Mouse (Mus musculus): ENCODE data around the gene Matk. TPM values are rescaled to one million over a fixed set of nuclear protein-coding genes. Genes with fewer than 3 reads are reported as not detected.

Gene Matk
- polyA plus RNA-seq, 1 experiment, result 0.98 TPM

DNA sequence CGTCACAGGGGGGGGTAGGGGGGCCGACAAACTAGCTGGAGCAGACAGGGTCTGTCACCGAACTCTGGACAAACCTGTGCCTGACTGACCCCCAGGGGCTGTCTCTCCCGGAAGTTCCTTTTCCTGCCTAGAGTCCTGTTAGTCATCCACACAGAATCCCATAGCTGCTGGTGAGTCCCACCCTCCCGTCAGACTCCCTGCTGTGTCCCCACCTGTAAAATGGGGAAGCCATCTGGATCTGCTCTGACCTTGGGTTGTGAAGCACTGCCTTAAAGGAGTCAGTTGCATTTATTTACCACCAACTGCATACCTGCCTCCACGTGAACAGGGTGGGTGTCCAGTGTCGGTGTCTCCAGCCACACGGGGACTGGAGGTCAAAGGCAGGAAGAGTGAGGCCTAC, 41.7 kb downstream of the Matk start:
- TF ChIP-seq FOSL1 (IDR thresholded peaks at IDR 0.05; ENCODE audit: insufficient read depth, low read length, poor library complexity, severe bottlenecking) (no peak), USF1 (IDR thresholded peaks at IDR 0.05; ENCODE audit: low read depth) (no peak), MYOG (IDR thresholded peaks at IDR 0.05; ENCODE audit: control insufficient read depth, extremely low read depth, insufficient read length) (no peak), MAX (IDR thresholded peaks at IDR 0.05) (no peak), CTCF (IDR thresholded peaks at IDR 0.05; ENCODE audit: control insufficient read depth, insufficient read depth, insufficient read length) (no peak), CEBPB (IDR thresholded peaks at IDR 0.05; ENCODE audit: low read depth) (no peak), MYOD1 (IDR thresholded peaks at IDR 0.05; ENCODE audit: control insufficient read depth, insufficient read length, low read depth) (no peak)
- Histone ChIP-seq H3K27me3 (ENCODE audit: control insufficient read depth, insufficient read depth, insufficient read length) (no peaks in the 10 kb centered on the region), H3K36me3 (ENCODE audit: control insufficient read depth, insufficient read depth) (no peaks in the 10 kb centered on the region), H3K4me3 (ENCODE audit: insufficient read depth, poor library complexity, severe bottlenecking) (no peak overlapping the region), H3ac (ENCODE audit: control insufficient read depth, insufficient read length, low read depth) (no peak overlapping the region), H3K79me3 (ENCODE audit: low read depth) (peaks cover 50% of the 10 kb centered on the region), H3K79me2 (ENCODE audit: control insufficient read depth, insufficient read depth) (peaks cover 65% of the 10 kb centered on the region)

DNA sequence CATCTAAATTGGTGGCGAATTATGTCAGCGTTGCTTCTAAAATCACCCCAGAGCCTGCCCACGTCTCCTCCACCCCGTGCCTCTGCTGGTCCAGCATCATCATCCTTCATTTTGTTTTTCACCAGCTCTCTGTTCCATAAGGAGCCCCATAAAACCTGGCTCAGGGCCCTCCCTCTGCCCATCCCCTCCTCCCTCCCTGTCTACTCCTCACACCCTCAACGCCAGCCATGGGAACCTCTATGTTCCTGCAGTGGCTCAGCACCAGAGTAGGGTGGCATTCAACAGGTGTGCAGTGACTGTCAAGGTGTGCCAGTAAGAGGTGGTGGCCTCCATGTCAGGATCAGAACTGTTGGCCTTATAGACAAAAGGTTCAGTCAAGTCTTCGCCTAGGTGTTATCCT, 42.5 kb downstream of the Matk start:
- Histone ChIP-seq H3K36me3 (ENCODE audit: control insufficient read depth, insufficient read depth) (no peaks in the 10 kb centered on the region), H3K79me3 (ENCODE audit: low read depth) (peaks cover 50% of the 10 kb centered on the region), H3K79me2 (ENCODE audit: control insufficient read depth, insufficient read depth) (peaks cover 72% of the 10 kb centered on the region), H3K27me3 (ENCODE audit: control insufficient read depth, insufficient read depth, insufficient read length) (no peaks in the 10 kb centered on the region), H3ac (ENCODE audit: control insufficient read depth, insufficient read length, low read depth) (no peak overlapping the region), H3K4me3 (ENCODE audit: insufficient read depth, poor library complexity, severe bottlenecking) (no peak overlapping the region)
- TF ChIP-seq MYOG (IDR thresholded peaks at IDR 0.05; ENCODE audit: control insufficient read depth, extremely low read depth, insufficient read length), result no peak
- TF ChIP-seq FOSL1 (IDR thresholded peaks at IDR 0.05; ENCODE audit: insufficient read depth, low read length, poor library complexity, severe bottlenecking), result no peak
- TF ChIP-seq CEBPB (IDR thresholded peaks at IDR 0.05; ENCODE audit: low read depth), result no peak
- no peak for TF ChIP-seq CTCF (IDR thresholded peaks at IDR 0.05; ENCODE audit: control insufficient read depth, insufficient read depth, insufficient read length)
- no peak for TF ChIP-seq MYOD1 (IDR thresholded peaks at IDR 0.05; ENCODE audit: control insufficient read depth, insufficient read length, low read depth)
- no peak for TF ChIP-seq MAX (IDR thresholded peaks at IDR 0.05)
- TF ChIP-seq USF1 (IDR thresholded peaks at IDR 0.05; ENCODE audit: low read depth), result no peak

DNA sequence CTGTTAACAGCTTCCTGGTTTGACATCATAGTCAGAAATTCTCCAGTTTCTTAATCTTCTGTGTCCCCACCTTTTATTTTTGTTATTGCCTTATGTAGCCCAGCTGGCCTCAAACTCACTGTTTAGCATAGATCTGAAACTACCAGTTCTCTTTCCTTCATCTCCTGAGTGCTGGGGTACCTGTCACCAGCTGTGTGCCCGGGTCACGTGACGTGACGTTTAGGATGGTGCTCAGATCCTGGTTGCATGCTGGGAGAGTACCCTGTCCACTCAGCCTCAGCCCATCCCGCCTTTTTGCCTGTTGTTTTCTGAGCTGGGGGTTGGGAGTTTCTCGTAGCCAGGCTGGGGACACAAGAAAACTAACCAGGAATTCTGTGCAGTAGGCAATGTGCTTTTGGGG, 44.5 kb downstream of the Matk start:
- H3K36me3 ChIP-seq (ENCODE audit: control insufficient read depth, insufficient read depth), result no peaks in the 10 kb centered on the region
- H3K79me3 ChIP-seq (ENCODE audit: low read depth), result peaks cover 52% of the 10 kb centered on the region
- no peak overlapping the region for H3K4me3 ChIP-seq (ENCODE audit: insufficient read depth, poor library complexity, severe bottlenecking)
- no peak overlapping the region for H3ac ChIP-seq (ENCODE audit: control insufficient read depth, insufficient read length, low read depth)
- peaks cover 93% of the 10 kb centered on the region for H3K79me2 ChIP-seq (ENCODE audit: control insufficient read depth, insufficient read depth)
- no peaks in the 10 kb centered on the region for H3K27me3 ChIP-seq (ENCODE audit: control insufficient read depth, insufficient read depth, insufficient read length)
- no peak for TF ChIP-seq CEBPB (IDR thresholded peaks at IDR 0.05; ENCODE audit: low read depth)
- TF ChIP-seq USF1 (IDR thresholded peaks at IDR 0.05; ENCODE audit: low read depth), result no peak
- TF ChIP-seq MYOG (IDR thresholded peaks at IDR 0.05; ENCODE audit: control insufficient read depth, extremely low read depth, insufficient read length), result no peak
- TF ChIP-seq MYOD1 (IDR thresholded peaks at IDR 0.05; ENCODE audit: control insufficient read depth, insufficient read length, low read depth), result no peak
- TF ChIP-seq FOSL1 (IDR thresholded peaks at IDR 0.05; ENCODE audit: insufficient read depth, low read length, poor library complexity, severe bottlenecking), result no peak
- no peak for TF ChIP-seq CTCF (IDR thresholded peaks at IDR 0.05; ENCODE audit: control insufficient read depth, insufficient read depth, insufficient read length)
- no peak for TF ChIP-seq MAX (IDR thresholded peaks at IDR 0.05)

GRCm38 (mm10) chr10:81297845-81298244, 45.1 kb downstream of the Matk start:
- peaks cover 94% of the 10 kb centered on the region for H3K79me2 ChIP-seq (ENCODE audit: control insufficient read depth, insufficient read depth)
- H3K4me3 ChIP-seq (ENCODE audit: insufficient read depth, poor library complexity, severe bottlenecking), result no peak overlapping the region
- no peaks in the 10 kb centered on the region for H3K36me3 ChIP-seq (ENCODE audit: control insufficient read depth, insufficient read depth)
- H3K27me3 ChIP-seq (ENCODE audit: control insufficient read depth, insufficient read depth, insufficient read length), result no peaks in the 10 kb centered on the region
- TF ChIP-seq MYOD1 (IDR thresholded peaks at IDR 0.05; ENCODE audit: control insufficient read depth, insufficient read length, low read depth) (no peak), CTCF (IDR thresholded peaks at IDR 0.05; ENCODE audit: control insufficient read depth, insufficient read depth, insufficient read length) (no peak), USF1 (IDR thresholded peaks at IDR 0.05; ENCODE audit: low read depth) (no peak), MYOG (IDR thresholded peaks at IDR 0.05; ENCODE audit: control insufficient read depth, extremely low read depth, insufficient read length) (no peak), FOSL1 (IDR thresholded peaks at IDR 0.05; ENCODE audit: insufficient read depth, low read length, poor library complexity, severe bottlenecking) (no peak), MAX (IDR thresholded peaks at IDR 0.05) (no peak), CEBPB (IDR thresholded peaks at IDR 0.05; ENCODE audit: low read depth) (no peak)
- H3K79me3 ChIP-seq (ENCODE audit: low read depth), result peaks cover 52% of the 10 kb centered on the region
- no peak overlapping the region for H3ac ChIP-seq (ENCODE audit: control insufficient read depth, insufficient read length, low read depth)

- H3K4me3 ChIP-seq (ENCODE audit: insufficient read depth, poor library complexity, severe bottlenecking), result no peak overlapping the region
- H3ac ChIP-seq (ENCODE audit: control insufficient read depth, insufficient read length, low read depth), result no peak overlapping the region
- no peaks in the 10 kb centered on the region for H3K36me3 ChIP-seq (ENCODE audit: control insufficient read depth, insufficient read depth)
- peaks cover 94% of the 10 kb centered on the region for H3K79me2 ChIP-seq (ENCODE audit: control insufficient read depth, insufficient read depth)
- H3K79me3 ChIP-seq (ENCODE audit: low read depth), result peaks cover 51% of the 10 kb centered on the region
- TF ChIP-seq CTCF (IDR thresholded peaks at IDR 0.05; ENCODE audit: control insufficient read depth, insufficient read depth, insufficient read length), result no peak
- no peak for TF ChIP-seq MYOG (IDR thresholded peaks at IDR 0.05; ENCODE audit: control insufficient read depth, extremely low read depth, insufficient read length)
- no peak for TF ChIP-seq MYOD1 (IDR thresholded peaks at IDR 0.05; ENCODE audit: control insufficient read depth, insufficient read length, low read depth)
- no peak for TF ChIP-seq MAX (IDR thresholded peaks at IDR 0.05)
- TF ChIP-seq FOSL1 (IDR thresholded peaks at IDR 0.05; ENCODE audit: insufficient read depth, low read length, poor library complexity, severe bottlenecking), result no peak
- TF ChIP-seq USF1 (IDR thresholded peaks at IDR 0.05; ENCODE audit: low read depth), result no peak
- no peak for TF ChIP-seq CEBPB (IDR thresholded peaks at IDR 0.05; ENCODE audit: low read depth)
- H3K27me3 ChIP-seq (ENCODE audit: control insufficient read depth, insufficient read depth, insufficient read length), result no peaks in the 10 kb centered on the region
Measured at GRCm38 (mm10) chr10:81298369-81299100, 45.8 kb downstream of the Matk start.

Data from C2C12 (cell line).